Mouse (Mus musculus): ENCODE data around the gene Cxcl1. TPM values are rescaled to one million over a fixed set of nuclear protein-coding genes. Genes with fewer than 3 reads are reported as not detected.

The Cxcl1 gene
- 0.92 and 2.2 TPM in 2 replicates for polyA plus RNA-seq (2012; rRNA removed; ENCODE audit: low replicate concordance)

GRCm38 (mm10) chr5:90890519-90891463, at the start of gene Cxcl1:
Cxcl1 (plus strand) TSS chr5:90891241.

GRCm38 (mm10) chr5:90903339-90904020, 12.4 kb downstream of the Cxcl1 start, which contains the start of gene Cxcl2:
Cxcl2 (plus strand) TSS chr5:90903871.

GRCm38 (mm10) chr5:90930971-90931851, 40.2 kb downstream of the Cxcl1 start, which contains the start of gene Mthfd2l:
Mthfd2l (plus strand) TSS chr5:90931117.

Other genes with a start within 250 kb of the Cxcl1 start
- gene Cxcl5, start 131.9 kb upstream of the Cxcl1 start, polyA plus RNA-seq (2012; rRNA removed; ENCODE audit: low replicate concordance), result 0.31 and 0.96 TPM in 2 replicates
- gene Ppbp, start 122.7 kb upstream of the Cxcl1 start, polyA plus RNA-seq (2012; rRNA removed; ENCODE audit: low replicate concordance), result 0.28 TPM in 2 replicates
- 4.6 and 10.1 TPM in 2 replicates for gene Pf4, start 118.8 kb upstream of the Cxcl1 start, polyA plus RNA-seq (2012; rRNA removed; ENCODE audit: low replicate concordance)
- gene Cxcl3, start 105.1 kb upstream of the Cxcl1 start, polyA plus RNA-seq (2012; rRNA removed; ENCODE audit: low replicate concordance), result 0.09 and 0.56 TPM in 2 replicates
- gene Cxcl15, start 96.7 kb upstream of the Cxcl1 start, polyA plus RNA-seq (2012; rRNA removed; ENCODE audit: low replicate concordance), result not detected in 2 replicates
- 0.04 and 2.0 TPM in 2 replicates for gene Cxcl2, start 12.6 kb downstream of the Cxcl1 start, polyA plus RNA-seq (2012; rRNA removed; ENCODE audit: low replicate concordance)
- gene Mthfd2l, start 39.9 kb downstream of the Cxcl1 start, polyA plus RNA-seq (2012; rRNA removed; ENCODE audit: low replicate concordance), result 28.6 and 61.9 TPM in 2 replicates
- gene Epgn, start 136.2 kb downstream of the Cxcl1 start, polyA plus RNA-seq (2012; rRNA removed; ENCODE audit: low replicate concordance), result not detected in 2 replicates
- 0.65 and 0.77 TPM in 2 replicates for gene Ereg, start 183.4 kb downstream of the Cxcl1 start, polyA plus RNA-seq (2012; rRNA removed; ENCODE audit: low replicate concordance)
- gene Areg, start 248.4 kb downstream of the Cxcl1 start, polyA plus RNA-seq (2012; rRNA removed; ENCODE audit: low replicate concordance), result 44.6 and 76.7 TPM in 2 replicates